Mouse (Mus musculus) brain, embryonic 14.5 days (tissue): Measurements from ENCODE around the gene Prkg1.

ENCODE experiments used
- CTCF ChIP-seq: fragments of 200-500 bp; IDR thresholded peaks from 2 replicates; pipeline ENCODE4 v1.5.1; 2012; ENCODE audit warnings: inconsistent platforms, mild to moderate bottlenecking, moderate library complexity, borderline replicate concordance; ENCODE audit not compliant: insufficient read depth, insufficient read length; ENCODE audit errors: extremely low read depth
- POLR2A ChIP-seq: fragments of 200-500 bp; IDR thresholded peaks from 2 replicates; pipeline ENCODE4 v1.6.1; 2012; ENCODE audit warnings: mild to moderate bottlenecking, inconsistent platforms, borderline replicate concordance; ENCODE audit not compliant: poor library complexity, insufficient read depth, insufficient read length, severe bottlenecking; ENCODE audit errors: extremely low read depth

- TF ChIP-seq CTCF (no peak), POLR2A (no peak)
These were observed 504.3 kb downstream of the Prkg1 start for GRCm38 (mm10) chr19:31260494-31260893.
